Mouse (Mus musculus): ENCODE data around the gene Atf4. TPM values are rescaled to one million over a fixed set of nuclear protein-coding genes. Genes with fewer than 3 reads are reported as not detected.

Gene Atf4
- polyA plus RNA-seq, 1 experiment from 2014 or later: 111 TPM

DNA sequence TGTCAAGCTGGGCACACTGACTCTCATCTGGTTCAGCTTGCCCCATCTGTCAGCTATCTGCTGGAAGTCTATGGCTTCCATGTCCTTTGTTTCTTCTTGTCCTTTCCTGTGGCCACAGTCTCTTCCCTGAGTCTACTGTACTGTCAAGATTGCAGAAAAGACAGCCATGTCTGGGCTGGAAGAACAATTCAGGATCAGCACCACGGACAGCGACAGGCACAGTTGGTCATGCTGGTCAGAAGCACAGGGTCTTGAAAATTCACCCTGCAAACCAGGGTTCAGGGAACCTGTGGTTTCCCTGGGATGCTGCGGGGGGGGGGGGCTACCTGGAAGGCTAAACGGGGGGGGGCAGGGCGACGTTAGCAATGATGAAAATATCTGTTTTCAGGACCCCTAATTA, 22.6 kb downstream of the Atf4 start:
- H3K9me3 ChIP-seq: no peaks in the 10 kb centered on the region
- no peaks in the 10 kb centered on the region for H3K36me3 ChIP-seq
- 3% methylated on average over 6 of the region's 6 CpGs for WGBS
- peak; percentile 77 for DNase-seq (ENCODE audit: low spot score)
- peaks cover 8% of the 10 kb centered on the region for H3K4me1 ChIP-seq (replicated peaks)
- no peak overlapping the region for H3K4me3 ChIP-seq
- peaks cover 32% of the 10 kb centered on the region for H3K27me3 ChIP-seq (ENCODE audit: insufficient read depth, poor library complexity, severe bottlenecking)
- H3K27ac ChIP-seq: no peak overlapping the region

DNA sequence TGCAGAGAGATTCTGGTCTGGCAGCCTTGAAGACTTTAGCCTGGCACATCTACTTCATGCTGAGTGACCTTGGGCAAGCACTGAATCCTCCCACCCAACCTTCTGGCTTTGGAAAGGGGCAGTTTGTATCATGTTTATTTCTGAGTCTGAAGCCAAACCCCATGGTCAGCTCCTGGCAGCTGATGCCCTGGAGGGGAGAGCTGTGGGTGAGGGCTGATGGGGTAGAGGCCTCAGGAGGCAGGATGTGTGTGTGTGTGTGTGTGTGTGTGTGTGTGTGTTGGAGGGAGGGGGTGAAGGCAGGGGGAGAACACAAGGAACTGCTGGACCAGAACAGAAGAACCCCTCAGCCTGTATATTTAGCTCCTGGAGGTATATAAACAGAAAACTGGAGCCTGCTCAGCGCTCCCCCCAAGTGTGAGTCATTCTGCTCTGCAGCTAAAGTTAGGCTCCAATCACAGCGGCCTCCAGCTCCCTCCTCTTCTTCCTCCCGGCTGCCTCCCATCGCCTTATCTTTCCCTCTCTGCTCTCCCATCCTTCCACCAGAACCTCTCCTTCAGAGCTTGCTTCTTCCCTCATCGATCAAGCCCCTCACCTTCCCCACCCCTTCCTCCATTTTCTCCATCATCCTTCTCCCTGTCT, 23.3 kb downstream of the Atf4 start:
- no peaks in the 10 kb centered on the region for H3K36me3 ChIP-seq
- H3K27me3 ChIP-seq (ENCODE audit: insufficient read depth, poor library complexity, severe bottlenecking): peaks cover 38% of the 10 kb centered on the region
- no peaks in the 10 kb centered on the region for H3K9me3 ChIP-seq
- no peak for DNase-seq (ENCODE audit: low spot score)
- no peak overlapping the region for H3K4me3 ChIP-seq
- H3K4me1 ChIP-seq (replicated peaks): peaks cover 10% of the 10 kb centered on the region
- H3K27ac ChIP-seq: no peak overlapping the region
- WGBS: 76% methylated on average over 5 of the region's 5 CpGs

DNA sequence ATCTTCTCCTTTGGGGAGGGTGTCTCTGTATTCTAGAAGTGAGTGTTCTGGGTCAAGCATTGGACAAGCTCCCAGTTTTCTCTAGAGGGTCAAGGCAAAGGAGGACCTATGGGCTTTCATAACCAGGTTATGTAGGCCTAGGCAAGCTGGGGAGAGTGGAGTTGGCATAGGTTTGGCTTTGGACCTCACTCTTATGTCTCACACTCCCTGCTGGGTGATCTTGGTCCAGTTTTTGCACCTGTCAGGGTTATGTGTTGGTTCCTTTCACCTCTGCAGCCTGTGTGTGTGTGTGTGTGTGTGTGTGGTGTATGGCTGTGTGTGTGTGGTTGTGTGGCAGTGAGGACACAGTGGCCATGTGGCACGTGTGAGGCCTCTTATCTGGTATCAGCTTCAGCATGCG, 24.1 kb downstream of the Atf4 start:
- 89% methylated on average over 2 of the region's 2 CpGs for WGBS
- no peaks in the 10 kb centered on the region for H3K9me3 ChIP-seq
- no peak overlapping the region for H3K27ac ChIP-seq
- DNase-seq (ENCODE audit: low spot score): no peak
- H3K36me3 ChIP-seq: no peaks in the 10 kb centered on the region
- no peak overlapping the region for H3K4me3 ChIP-seq
- peaks cover 10% of the 10 kb centered on the region for H3K4me1 ChIP-seq (replicated peaks)
- peaks cover 46% of the 10 kb centered on the region for H3K27me3 ChIP-seq (ENCODE audit: insufficient read depth, poor library complexity, severe bottlenecking)

GRCm38 (mm10) chr15:80280646-80281045, 25.7 kb downstream of the Atf4 start:
- H3K27ac ChIP-seq: peak overlapping the region; percentile 56; the same call in 1 of the 2 replicates
- H3K4me1 ChIP-seq (replicated peaks): peaks cover 10% of the 10 kb centered on the region
- H3K27me3 ChIP-seq (ENCODE audit: insufficient read depth, poor library complexity, severe bottlenecking): peaks cover 62% of the 10 kb centered on the region
- peak; percentile 72 for DNase-seq (ENCODE audit: low spot score)
- no peaks in the 10 kb centered on the region for H3K36me3 ChIP-seq
- no peak overlapping the region for H3K4me3 ChIP-seq
- WGBS: 20% methylated on average over 6 of the region's 6 CpGs
- H3K9me3 ChIP-seq: no peaks in the 10 kb centered on the region

DNA sequence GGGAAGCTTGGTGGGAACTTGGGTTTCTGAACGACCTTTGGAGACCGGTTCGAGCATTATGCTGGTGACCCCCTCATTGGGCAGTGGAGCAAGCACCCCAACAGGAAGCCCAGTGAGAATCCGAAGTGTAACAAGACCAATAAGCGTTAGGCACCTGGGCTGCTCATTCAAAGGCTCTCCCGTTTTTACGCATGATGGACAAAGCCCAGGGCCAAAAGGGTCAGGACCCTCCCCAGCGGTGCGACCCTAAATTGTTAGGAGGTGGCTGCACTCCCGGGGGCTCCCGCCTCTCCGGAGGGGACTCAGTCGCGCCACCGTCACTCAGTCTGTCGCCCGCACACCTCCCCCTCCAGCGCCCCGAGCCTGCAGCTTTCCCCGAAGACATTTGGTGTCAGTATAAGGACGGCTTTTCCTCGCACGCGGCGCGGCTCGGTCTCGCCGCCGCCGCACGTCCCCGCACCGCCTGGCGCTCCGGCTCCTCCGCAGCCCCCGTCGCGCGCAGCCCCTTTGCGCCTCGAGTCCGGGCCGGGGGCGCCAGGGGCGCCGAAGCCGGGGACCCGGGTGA, 31.9 kb downstream of the Atf4 start, which contains the start of gene Cacna1i:
TSS of gene Cacna1i (plus strand) at position 388 of the 565 bp plus-strand sequence.
- H3K27ac ChIP-seq: peak within 1 kb of the TSS; percentile 45
- peaks cover 99% of the 10 kb centered on the region for H3K27me3 ChIP-seq (ENCODE audit: insufficient read depth, poor library complexity, severe bottlenecking)
- peaks cover 38% of the 10 kb centered on the region for H3K4me1 ChIP-seq (replicated peaks)
- 2% methylated on average over 50 of the region's 50 CpGs for WGBS
- H3K9me3 ChIP-seq: no peaks in the 10 kb centered on the region
- H3K4me3 ChIP-seq: peak within 1 kb of the TSS; percentile 60
- no peaks in the 10 kb centered on the region for H3K36me3 ChIP-seq
- DNase-seq (ENCODE audit: low spot score): peak; percentile 33

DNA sequence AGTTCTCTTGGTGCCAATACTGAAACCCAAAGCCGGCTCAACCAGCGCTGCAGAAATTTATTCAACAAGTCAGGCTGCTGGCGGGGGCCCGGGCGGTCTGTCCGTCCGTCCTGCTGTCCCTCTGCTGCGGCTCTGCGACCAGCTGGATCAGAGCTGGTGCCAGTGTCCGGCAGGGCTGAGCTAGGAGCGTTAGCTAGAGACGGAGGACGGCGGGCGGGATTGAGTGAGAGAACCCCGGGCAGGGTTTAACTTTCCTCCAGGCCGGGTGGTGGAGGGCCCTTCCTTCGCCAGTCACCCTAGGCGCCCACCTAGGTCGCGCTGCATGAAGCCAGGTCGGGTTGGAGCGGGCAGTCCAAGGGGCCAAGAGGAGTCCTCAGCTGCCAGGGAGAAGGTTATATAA, 33.1 kb downstream of the Atf4 start:
- under 1% methylated on average over 23 of the region's 23 CpGs for WGBS
- no peaks in the 10 kb centered on the region for H3K36me3 ChIP-seq
- peaks cover 36% of the 10 kb centered on the region for H3K4me1 ChIP-seq (replicated peaks)
- peak; percentile 38 for DNase-seq (ENCODE audit: low spot score)
- peak overlapping the region; percentile 45; the same call in 1 of the 2 replicates for H3K27ac ChIP-seq
- no peaks in the 10 kb centered on the region for H3K9me3 ChIP-seq
- H3K27me3 ChIP-seq (ENCODE audit: insufficient read depth, poor library complexity, severe bottlenecking): peaks cover 94% of the 10 kb centered on the region
- H3K4me3 ChIP-seq: peak overlapping the region; percentile 60

DNA sequence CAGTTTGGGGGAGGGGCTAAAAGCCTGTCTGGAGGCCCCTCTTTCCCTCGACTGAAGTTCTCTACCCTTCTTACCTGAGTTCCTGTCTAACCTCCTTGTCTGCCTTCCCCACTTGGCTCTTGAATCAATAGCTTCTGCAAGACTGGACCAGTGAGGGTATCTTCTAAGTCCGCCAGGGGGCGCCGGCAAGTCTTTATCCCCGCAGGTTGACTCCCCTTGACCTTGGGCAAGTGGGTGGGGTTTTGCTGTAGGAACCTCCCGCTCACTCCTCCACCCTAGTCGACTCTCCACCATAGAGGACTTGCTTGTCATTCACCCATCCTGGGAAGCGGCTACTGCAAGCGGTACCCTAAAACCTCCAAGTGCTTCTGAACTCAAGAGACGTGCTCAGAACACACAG, 34.5 kb downstream of the Atf4 start:
- H3K27me3 ChIP-seq (ENCODE audit: insufficient read depth, poor library complexity, severe bottlenecking): peaks cover 80% of the 10 kb centered on the region
- H3K36me3 ChIP-seq: no peaks in the 10 kb centered on the region
- H3K27ac ChIP-seq: no peak overlapping the region
- no peaks in the 10 kb centered on the region for H3K9me3 ChIP-seq
- no peak overlapping the region for H3K4me3 ChIP-seq
- H3K4me1 ChIP-seq (replicated peaks): peaks cover 36% of the 10 kb centered on the region
- 6% methylated on average over 10 of the region's 10 CpGs for WGBS
- DNase-seq (ENCODE audit: low spot score): peak; percentile 64

DNA sequence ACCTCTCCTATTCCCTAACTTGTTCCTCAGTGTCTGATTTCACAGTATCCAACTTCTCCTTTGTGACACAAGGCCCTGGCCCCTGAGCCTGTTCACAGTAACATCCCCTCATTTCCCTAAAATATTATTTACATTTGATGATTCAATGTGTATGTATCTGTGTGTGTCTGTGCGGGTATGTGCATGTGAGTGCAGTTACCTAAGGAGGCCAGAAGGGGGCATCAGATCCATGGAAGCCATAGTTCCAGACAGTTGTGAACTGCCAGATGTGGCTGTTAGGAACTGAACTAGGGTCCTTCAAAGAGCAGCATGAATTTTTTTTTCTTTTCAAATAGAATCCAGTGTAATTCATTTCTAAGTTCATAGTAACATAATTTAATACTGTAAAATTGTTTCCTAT, 42.2 kb downstream of the Atf4 start:
- Histone ChIP-seq H3K9me3 (no peaks in the 10 kb centered on the region; the same call in 1 of the 2 replicates), H3K36me3 (no peaks in the 10 kb centered on the region), H3K27ac (no peak overlapping the region), H3K27me3 (ENCODE audit: insufficient read depth, poor library complexity, severe bottlenecking) (peaks cover 8% of the 10 kb centered on the region), H3K4me1 (replicated peaks) (no peaks in the 10 kb centered on the region), H3K4me3 (no peak overlapping the region)
- WGBS: 95% methylated on average over 1 of the region's 1 CpGs
- DNase-seq (ENCODE audit: low spot score): no peak

DNA sequence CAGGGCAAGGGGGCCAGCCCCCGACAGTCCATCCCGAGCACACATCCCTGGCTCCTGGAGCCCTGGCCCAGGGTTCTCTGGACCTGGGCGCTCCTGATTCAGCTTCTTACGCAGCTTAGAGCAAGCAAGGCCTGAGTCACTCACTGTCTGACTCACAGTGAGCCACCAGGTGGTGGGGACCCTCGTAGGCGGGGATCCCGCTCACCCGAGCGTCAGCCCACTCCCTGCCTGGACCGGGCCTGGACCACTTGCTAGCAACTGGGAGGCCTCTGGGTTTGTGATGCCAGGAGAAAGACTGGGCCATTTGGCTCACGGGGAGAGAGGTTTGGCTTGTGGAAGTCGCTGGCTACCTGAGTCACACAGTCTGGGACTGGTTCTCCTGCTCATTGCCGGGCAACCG, 48.8 kb downstream of the Atf4 start:
- H3K27me3 ChIP-seq (ENCODE audit: insufficient read depth, poor library complexity, severe bottlenecking): peaks cover 4% of the 10 kb centered on the region; the same call in 1 of the 2 replicates
- H3K4me3 ChIP-seq: no peak overlapping the region
- H3K4me1 ChIP-seq (replicated peaks): peaks cover 16% of the 10 kb centered on the region
- H3K9me3 ChIP-seq: no peaks in the 10 kb centered on the region
- 0 out of 2 replicates have a peak overlapping the region, but pooled peaks have one; percentile 10 for H3K27ac ChIP-seq
- no peak for DNase-seq (ENCODE audit: low spot score)
- H3K36me3 ChIP-seq: no peaks in the 10 kb centered on the region
- 76% methylated on average over 14 of the region's 14 CpGs for WGBS

- peaks cover 4% of the 10 kb centered on the region; the same call in 1 of the 2 replicates for H3K27me3 ChIP-seq (ENCODE audit: insufficient read depth, poor library complexity, severe bottlenecking)
- H3K36me3 ChIP-seq: no peaks in the 10 kb centered on the region
- peaks cover 16% of the 10 kb centered on the region for H3K4me1 ChIP-seq (replicated peaks)
- DNase-seq (ENCODE audit: low spot score): no peak
- H3K27ac ChIP-seq: 0 out of 2 replicates have a peak overlapping the region, but pooled peaks have one; percentile 10
- 80% methylated on average over 12 of the region's 12 CpGs for WGBS
- H3K9me3 ChIP-seq: no peaks in the 10 kb centered on the region
- no peak overlapping the region for H3K4me3 ChIP-seq
These were observed 49.2 kb downstream of the Atf4 start for GRCm38 (mm10) chr15:80304188-80304587.

GRCm38 (mm10) chr15:80306146-80306545, 51.2 kb downstream of the Atf4 start:
- 69% methylated on average over 8 of the region's 8 CpGs for WGBS
- peaks cover 16% of the 10 kb centered on the region for H3K4me1 ChIP-seq (replicated peaks)
- H3K27ac ChIP-seq: no peak overlapping the region
- H3K27me3 ChIP-seq (ENCODE audit: insufficient read depth, poor library complexity, severe bottlenecking): peaks cover 4% of the 10 kb centered on the region; the same call in 1 of the 2 replicates
- no peak for DNase-seq (ENCODE audit: low spot score)
- no peaks in the 10 kb centered on the region for H3K9me3 ChIP-seq
- H3K36me3 ChIP-seq: no peaks in the 10 kb centered on the region
- H3K4me3 ChIP-seq: no peak overlapping the region

Data from hindbrain, embryonic 10.5 days (tissue).